Mouse (Mus musculus): ENCODE measurements around the gene Gm49027.

- TF ChIP-seq POLR2A (IDR thresholded peaks at IDR 0.05; ENCODE audit: borderline replicate concordance, insufficient read depth, low read length), result no peak
- TF ChIP-seq CTCF (IDR thresholded peaks at IDR 0.05; ENCODE audit: borderline replicate concordance, insufficient read depth, low read depth, low read length), result no peak
Observed at GRCm38 (mm10) chr5:123487659-123488395, 37.5 kb downstream of the Gm49027 start.

All from cerebellum, adult 2 months (tissue).